Mouse (Mus musculus): ENCODE measurements around the gene Npcd. TPM values are rescaled to one million over a fixed set of nuclear protein-coding genes. Genes with fewer than 3 reads are reported as not detected.

Gene Npcd
- not detected for polyA plus RNA-seq (2014; fragmentation: Illumina TruSeq; extraction: RNeasy Lipid Tissue Mini Kit (QIAGEN cat#74804))

DNA sequence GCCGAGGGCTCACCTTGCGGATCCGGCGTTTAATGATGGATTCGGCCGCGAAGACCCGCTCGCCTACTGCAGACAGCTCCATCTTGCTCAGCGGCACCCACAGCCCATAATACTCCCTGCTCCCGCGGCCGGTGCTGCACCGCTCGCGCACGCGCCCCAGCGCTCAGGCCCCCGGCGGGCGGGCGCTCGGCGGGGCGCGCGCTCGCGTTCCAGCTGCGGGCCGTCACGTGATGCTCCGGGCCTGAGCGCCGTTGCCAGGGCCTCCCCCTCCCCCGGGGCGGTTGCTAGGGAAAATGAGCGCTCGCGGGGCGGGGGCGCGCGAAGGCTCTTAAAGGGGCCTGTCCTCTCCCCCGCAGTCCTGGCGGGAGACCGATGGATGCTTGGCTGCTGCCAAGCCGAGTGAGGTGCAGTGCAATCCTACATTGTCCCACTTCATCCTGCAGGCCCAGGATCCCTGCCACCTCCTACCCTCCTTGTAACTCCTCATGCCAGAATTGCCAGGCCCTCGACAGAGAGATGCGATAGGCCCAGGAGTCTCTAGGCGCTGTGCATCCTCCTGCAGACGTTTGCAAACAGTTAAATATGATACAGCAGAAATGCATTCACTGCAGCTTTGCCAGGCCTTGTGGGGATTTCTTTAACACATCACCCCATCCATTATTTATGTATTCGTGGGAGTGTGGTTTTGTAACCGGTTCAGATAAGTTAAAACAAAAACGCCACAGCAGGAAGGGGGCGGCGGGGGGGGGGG is at the start of gene Npcd, which contains the start of gene Cbx6:
Gene Npcd (minus strand): TSS at position 108 of the 751 bp plus-strand sequence.
Gene Cbx6 (minus strand): TSS at position 559 of the 751 bp plus-strand sequence.

GRCm38 (mm10) chr15:79804352-79805071 is 29.5 kb downstream of the Npcd start, which contains the start of gene Nptxr:
TSS of gene Nptxr (minus strand) at chr15:79804766.

GRCm38 (mm10) chr15:79777749-79778148 is 56.3 kb downstream of the Npcd start, which contains the start of gene Dnal4:
TSS of gene Dnal4 (minus strand) at chr15:79777849.

DNA sequence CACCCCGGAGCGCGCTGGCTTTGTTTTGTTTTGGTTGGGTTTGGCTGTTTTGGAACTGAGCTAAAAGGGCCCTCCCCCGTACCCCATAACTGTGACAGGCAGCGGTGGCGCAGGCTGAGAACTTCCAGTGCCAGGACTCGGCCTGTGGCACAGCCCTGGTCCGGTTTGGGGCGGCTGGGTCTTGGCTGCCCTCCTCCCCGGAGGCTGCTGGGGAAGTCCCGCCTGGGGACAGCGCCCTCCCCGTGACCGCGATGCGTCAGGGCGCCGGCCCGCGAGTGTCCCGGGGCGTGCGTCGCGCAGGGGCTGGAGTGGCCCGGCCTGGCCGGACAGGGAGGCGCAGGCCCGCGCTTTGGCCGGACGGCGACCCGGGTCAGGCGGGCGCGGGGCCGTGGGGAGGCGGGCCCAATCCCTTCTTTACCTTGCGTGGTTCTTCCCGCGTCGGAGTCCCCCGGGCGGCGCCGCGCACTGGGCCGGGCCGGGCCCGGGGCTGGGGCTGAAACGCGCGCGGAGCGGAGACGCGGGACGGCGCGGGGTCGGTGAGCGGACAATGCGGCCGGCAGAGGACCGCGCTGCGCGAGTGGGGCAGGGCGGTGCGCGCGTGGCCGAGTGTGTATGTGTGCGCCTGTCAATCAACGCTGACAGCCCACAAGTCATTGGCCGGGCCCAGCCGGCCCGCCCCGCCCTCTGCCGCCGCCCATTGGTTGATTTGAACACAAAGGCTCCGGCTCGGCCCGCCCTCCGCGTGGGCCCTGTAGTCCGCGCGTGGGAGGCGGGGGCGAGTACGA is 91.9 kb downstream of the Npcd start, which contains the start of gene Sun2:
Gene Sun2 (minus strand): TSS at position 616 of the 785 bp plus-strand sequence.

Other genes with a start within 250 kb of the Npcd start
- gene Dmc1, start 229.1 kb downstream of the Npcd start, polyA plus RNA-seq (2014; fragmentation: Illumina TruSeq; extraction: RNeasy Lipid Tissue Mini Kit (QIAGEN cat#74804)): 1.3 TPM
- 1.5 TPM for gene Fam227a, start 175.3 kb downstream of the Npcd start, polyA plus RNA-seq (2014; fragmentation: Illumina TruSeq; extraction: RNeasy Lipid Tissue Mini Kit (QIAGEN cat#74804))
- gene Cby1, start 175.0 kb downstream of the Npcd start, polyA plus RNA-seq (2014; fragmentation: Illumina TruSeq; extraction: RNeasy Lipid Tissue Mini Kit (QIAGEN cat#74804)): 2.4 TPM
- 270 TPM for gene Tomm22, start 163.4 kb downstream of the Npcd start, polyA plus RNA-seq (2014; fragmentation: Illumina TruSeq; extraction: RNeasy Lipid Tissue Mini Kit (QIAGEN cat#74804))
- gene Josd1, start 146.3 kb downstream of the Npcd start, polyA plus RNA-seq (2014; fragmentation: Illumina TruSeq; extraction: RNeasy Lipid Tissue Mini Kit (QIAGEN cat#74804)): 24.8 TPM
- gene Gtpbp1, start 143.4 kb downstream of the Npcd start, polyA plus RNA-seq (2014; fragmentation: Illumina TruSeq; extraction: RNeasy Lipid Tissue Mini Kit (QIAGEN cat#74804)): 1.2 TPM
- 6.8 TPM for gene Sun2, start 91.7 kb downstream of the Npcd start, polyA plus RNA-seq (2014; fragmentation: Illumina TruSeq; extraction: RNeasy Lipid Tissue Mini Kit (QIAGEN cat#74804))
- 1.7 TPM for gene Dnal4, start 56.4 kb downstream of the Npcd start, polyA plus RNA-seq (2014; fragmentation: Illumina TruSeq; extraction: RNeasy Lipid Tissue Mini Kit (QIAGEN cat#74804))
- 0.86 TPM for gene Nptxr, start 29.5 kb downstream of the Npcd start, polyA plus RNA-seq (2014; fragmentation: Illumina TruSeq; extraction: RNeasy Lipid Tissue Mini Kit (QIAGEN cat#74804))
- gene Cbx6, start 451 bp upstream of the Npcd start, polyA plus RNA-seq (2014; fragmentation: Illumina TruSeq; extraction: RNeasy Lipid Tissue Mini Kit (QIAGEN cat#74804)): 8.3 TPM
- 14.4 TPM for gene Apobec3, start 57.4 kb upstream of the Npcd start, polyA plus RNA-seq (2014; fragmentation: Illumina TruSeq; extraction: RNeasy Lipid Tissue Mini Kit (QIAGEN cat#74804))
- 0.46 TPM for gene Cbx7, start 136.9 kb upstream of the Npcd start, polyA plus RNA-seq (2014; fragmentation: Illumina TruSeq; extraction: RNeasy Lipid Tissue Mini Kit (QIAGEN cat#74804))
- gene Pdgfb, start 180.7 kb upstream of the Npcd start, polyA plus RNA-seq (2014; fragmentation: Illumina TruSeq; extraction: RNeasy Lipid Tissue Mini Kit (QIAGEN cat#74804)): 0.37 TPM

Data from ovary, adult 10 weeks (tissue).